Mouse (Mus musculus): Measurements from ENCODE around the gene Ick.

GRCm38 (mm10) chr9:78104973-78105372, 4.0 kb upstream of the Ick start:
- TF ChIP-seq POLR2A (IDR thresholded peaks at IDR 0.05; ENCODE audit: insufficient read length, low read depth) (no peak), E2F4 (IDR thresholded peaks at IDR 0.05; ENCODE audit: insufficient read depth) (no peak), MYOD1 (IDR thresholded peaks at IDR 0.05; ENCODE audit: control insufficient read depth in 1 of 3, insufficient read length in 2 of 3, low read depth in 2 of 3) (no peak), TCF3 (IDR thresholded peaks at IDR 0.05; ENCODE audit: insufficient read length, low read depth) (no peak), SRF (IDR thresholded peaks at IDR 0.05; ENCODE audit: control insufficient read depth, insufficient read length, low read depth) (no peak), MYOG (IDR thresholded peaks at IDR 0.05; ENCODE audit: control insufficient read depth in 1 of 3, insufficient read depth in 1 of 3, insufficient read length in 2 of 3, low read depth in 2 of 3) (no peak), MAX (IDR thresholded peaks at IDR 0.05; ENCODE audit: low read depth) (no peak), REST (IDR thresholded peaks at IDR 0.05; ENCODE audit: insufficient read depth, insufficient read length) (no peak), TCF12 (IDR thresholded peaks at IDR 0.05; ENCODE audit: insufficient read depth, poor library complexity, severe bottlenecking) (no peak)

Data from myocyte (in vitro differentiated cells).